Mouse (Mus musculus): ENCODE measurements at regions not wholly inside any gene's neighbourhood (a gene's known extent, or its start where the extent isn't known, plus 50 kb on each side); places are given as distances from the start of the nearest gene placed in this dataset.

DNA sequence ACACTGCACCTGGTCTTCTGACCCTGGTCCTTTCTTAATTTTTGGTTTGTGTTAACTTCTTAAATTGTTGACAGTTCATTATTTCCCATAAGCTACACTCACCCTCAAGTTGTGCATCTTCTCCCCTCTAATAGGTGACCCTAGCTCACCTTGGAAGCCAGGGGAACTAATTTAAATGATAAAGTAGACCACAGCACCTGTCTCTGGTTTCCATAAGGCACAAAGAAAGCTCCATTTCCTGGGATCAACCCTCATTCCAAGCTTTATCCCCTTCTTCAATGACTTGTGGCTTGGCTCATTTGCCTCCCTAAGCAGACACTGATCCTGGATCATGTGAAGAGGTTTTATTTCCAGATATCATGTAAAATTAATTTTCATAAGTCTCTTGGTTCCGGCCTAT lies 276.1 kb upstream of the Tle4 start:
- H3K36me3 ChIP-seq (ENCODE audit: insufficient read depth): no peaks in the 10 kb centered on the region
- DNase-seq: no peak
- WGBS: 94% methylated on average over 1 of the region's 1 CpGs
- no peak overlapping the region for H3K9ac ChIP-seq
- no peaks in the 10 kb centered on the region for H3K4me1 ChIP-seq (ENCODE audit: insufficient read depth)
- TF ChIP-seq CTCF (IDR thresholded peaks at IDR 0.05; ENCODE audit: low read depth): no peak
- no peak overlapping the region for H3K27ac ChIP-seq (ENCODE audit: low read depth, low read length)
- H3K4me3 ChIP-seq (ENCODE audit: low read depth, low read length): no peak overlapping the region
- H3K4me2 ChIP-seq (ENCODE audit: low read depth): no peak overlapping the region
- no peaks in the 10 kb centered on the region for H3K27me3 ChIP-seq (ENCODE audit: insufficient read depth, low read length)
- no peak for ATAC-seq
- no peaks in the 10 kb centered on the region for H3K9me3 ChIP-seq (ENCODE audit: low read length)

DNA sequence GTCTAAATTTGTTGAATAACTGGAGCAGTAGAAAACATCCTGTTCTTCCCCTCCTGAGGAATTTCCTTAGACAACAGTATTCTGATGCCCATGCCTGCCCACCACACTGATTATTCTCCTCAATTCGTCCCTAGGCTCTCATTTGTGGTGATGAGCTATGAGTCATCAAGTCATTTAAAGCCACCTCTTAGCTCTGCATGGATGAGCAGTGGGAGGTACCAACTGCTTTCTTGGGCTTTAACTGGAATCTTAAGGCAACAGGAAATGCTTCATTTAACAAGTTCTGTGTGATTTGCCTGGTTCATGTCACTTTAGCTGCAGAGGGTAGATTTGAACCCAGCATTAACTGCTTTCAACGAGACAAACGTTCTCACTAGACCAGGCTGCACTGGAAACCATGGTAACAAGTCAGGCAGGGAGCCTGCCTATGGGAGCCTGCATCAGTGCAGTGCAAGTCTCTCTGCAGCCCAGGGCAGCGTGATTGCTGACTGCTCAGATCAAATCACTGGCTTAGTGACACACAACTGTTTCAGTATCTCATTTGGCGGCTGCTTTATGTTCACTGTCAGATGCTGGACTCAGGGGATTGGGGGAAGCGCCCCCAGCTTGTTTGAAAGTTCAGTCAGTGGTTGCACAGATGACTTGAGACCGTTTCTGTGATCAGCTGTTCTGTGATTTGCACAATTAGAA lies 273.5 kb upstream of the Tle4 start:
- ATAC-seq (peak; percentile 97), DNase-seq (peak; percentile 63)
- Histone ChIP-seq H3K9me3 (ENCODE audit: low read length) (no peaks in the 10 kb centered on the region), H3K4me2 (ENCODE audit: low read depth) (no peak overlapping the region), H3K27me3 (ENCODE audit: insufficient read depth, low read length) (no peaks in the 10 kb centered on the region), H3K4me3 (ENCODE audit: low read depth, low read length) (no peak overlapping the region), H3K4me1 (ENCODE audit: insufficient read depth) (no peaks in the 10 kb centered on the region), H3K27ac (ENCODE audit: low read depth, low read length) (no peak overlapping the region), H3K36me3 (ENCODE audit: insufficient read depth) (no peaks in the 10 kb centered on the region), H3K9ac (no peak overlapping the region)
- no peak for TF ChIP-seq CTCF (IDR thresholded peaks at IDR 0.05; ENCODE audit: low read depth)
- 10% methylated on average over 7 of the region's 7 CpGs for WGBS

DNA sequence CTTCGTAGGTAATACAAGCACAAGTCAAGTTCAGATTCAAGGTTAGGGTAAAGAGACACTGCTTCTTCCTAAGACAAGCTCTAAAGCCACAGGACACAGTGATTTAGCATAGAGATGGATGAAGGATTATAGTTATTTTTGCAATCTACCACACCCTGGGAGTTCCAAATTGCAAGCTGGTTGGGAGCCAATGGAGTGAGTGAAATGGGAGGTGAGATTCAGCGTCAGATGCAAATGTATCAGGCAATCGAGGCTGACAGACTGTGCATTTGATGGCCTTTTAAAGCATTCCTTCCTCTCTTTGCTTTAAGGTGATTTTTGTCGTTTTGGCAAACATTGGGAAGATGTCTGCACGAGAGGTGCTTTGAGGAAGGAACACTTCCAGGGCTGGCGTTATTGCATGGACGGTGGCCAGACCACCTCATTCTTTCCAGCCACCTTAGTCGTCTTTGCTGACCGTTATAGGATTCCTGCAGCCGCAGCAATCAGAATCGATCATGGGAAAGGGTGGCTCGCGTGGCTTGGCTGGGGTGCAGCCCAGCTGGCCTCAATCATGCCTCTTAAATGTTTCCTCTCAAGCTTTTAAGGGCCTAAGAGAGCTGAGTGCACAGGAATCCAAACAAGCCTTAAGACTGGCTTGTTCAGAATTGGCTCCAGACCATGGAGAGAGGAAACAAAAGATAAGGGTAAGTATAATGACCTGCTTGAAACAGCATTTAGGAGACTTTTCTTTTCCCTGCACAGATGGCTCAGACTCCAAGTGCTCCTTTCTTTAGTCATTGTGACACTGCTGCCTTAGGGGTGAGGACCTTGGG lies 265.0 kb upstream of the Tle4 start:
- H3K9me3 ChIP-seq (ENCODE audit: low read length): no peaks in the 10 kb centered on the region
- no peak for TF ChIP-seq CTCF (IDR thresholded peaks at IDR 0.05; ENCODE audit: low read depth)
- H3K27ac ChIP-seq (ENCODE audit: low read depth, low read length): no peak overlapping the region
- no peak overlapping the region for H3K4me2 ChIP-seq (ENCODE audit: low read depth)
- no peaks in the 10 kb centered on the region; the same call in 1 of the 2 replicates for H3K4me1 ChIP-seq (ENCODE audit: insufficient read depth)
- ATAC-seq (no peak), DNase-seq (no peak)
- WGBS: 16% methylated on average over 13 of the region's 13 CpGs
- H3K36me3 ChIP-seq (ENCODE audit: insufficient read depth): no peaks in the 10 kb centered on the region
- H3K4me3 ChIP-seq (ENCODE audit: low read depth, low read length): no peak overlapping the region
- no peak overlapping the region for H3K9ac ChIP-seq
- H3K27me3 ChIP-seq (ENCODE audit: insufficient read depth, low read length): no peaks in the 10 kb centered on the region

DNA sequence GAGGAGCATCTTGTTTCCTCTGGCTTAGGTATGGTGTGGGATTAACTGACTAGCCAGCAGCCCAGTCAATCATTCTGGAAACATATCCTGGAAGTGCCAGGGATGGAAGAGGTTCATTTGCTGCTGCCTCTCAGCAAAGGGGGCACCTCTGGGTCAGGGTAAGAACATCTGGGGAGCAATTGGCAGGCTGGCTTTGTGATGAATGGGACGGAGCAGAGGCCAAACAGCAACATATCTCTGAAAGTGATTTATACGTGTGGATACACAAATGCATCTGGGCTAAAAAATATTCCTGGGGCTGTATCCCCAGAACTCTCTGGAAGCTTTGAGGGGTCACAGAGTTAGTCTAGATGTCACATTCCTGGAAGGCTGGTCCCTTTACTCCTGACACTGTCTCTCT lies 257.2 kb upstream of the Tle4 start:
- H3K4me3 ChIP-seq (ENCODE audit: low read depth, low read length): no peak overlapping the region
- H3K36me3 ChIP-seq (ENCODE audit: insufficient read depth): no peaks in the 10 kb centered on the region
- ATAC-seq (no peak), DNase-seq (no peak)
- H3K9me3 ChIP-seq (ENCODE audit: low read length): no peaks in the 10 kb centered on the region
- H3K4me1 ChIP-seq (ENCODE audit: insufficient read depth): no peaks in the 10 kb centered on the region
- H3K4me2 ChIP-seq (ENCODE audit: low read depth): no peak overlapping the region
- H3K9ac ChIP-seq: no peak overlapping the region
- no peak for TF ChIP-seq CTCF (IDR thresholded peaks at IDR 0.05; ENCODE audit: low read depth)
- no peaks in the 10 kb centered on the region for H3K27me3 ChIP-seq (ENCODE audit: insufficient read depth, low read length)
- 85% methylated on average over 2 of the region's 2 CpGs for WGBS
- H3K27ac ChIP-seq (ENCODE audit: low read depth, low read length): no peak overlapping the region

- WGBS: 90% methylated on average over 4 of the region's 4 CpGs
- no peak overlapping the region for H3K4me3 ChIP-seq (ENCODE audit: low read depth, low read length)
- no peak overlapping the region for H3K27ac ChIP-seq (ENCODE audit: low read depth, low read length)
- H3K4me1 ChIP-seq (ENCODE audit: insufficient read depth): no peaks in the 10 kb centered on the region
- DNase-seq (no peak), ATAC-seq (no peak)
- no peak overlapping the region for H3K4me2 ChIP-seq (ENCODE audit: low read depth)
- H3K9me3 ChIP-seq (ENCODE audit: low read length): no peaks in the 10 kb centered on the region
- no peaks in the 10 kb centered on the region for H3K36me3 ChIP-seq (ENCODE audit: insufficient read depth)
- no peak for TF ChIP-seq CTCF (IDR thresholded peaks at IDR 0.05; ENCODE audit: low read depth)
- H3K27me3 ChIP-seq (ENCODE audit: insufficient read depth, low read length): no peaks in the 10 kb centered on the region
- no peak overlapping the region for H3K9ac ChIP-seq
Measured at GRCm38 (mm10) chr19:14853416-14853815, 255.6 kb upstream of the Tle4 start.

DNA sequence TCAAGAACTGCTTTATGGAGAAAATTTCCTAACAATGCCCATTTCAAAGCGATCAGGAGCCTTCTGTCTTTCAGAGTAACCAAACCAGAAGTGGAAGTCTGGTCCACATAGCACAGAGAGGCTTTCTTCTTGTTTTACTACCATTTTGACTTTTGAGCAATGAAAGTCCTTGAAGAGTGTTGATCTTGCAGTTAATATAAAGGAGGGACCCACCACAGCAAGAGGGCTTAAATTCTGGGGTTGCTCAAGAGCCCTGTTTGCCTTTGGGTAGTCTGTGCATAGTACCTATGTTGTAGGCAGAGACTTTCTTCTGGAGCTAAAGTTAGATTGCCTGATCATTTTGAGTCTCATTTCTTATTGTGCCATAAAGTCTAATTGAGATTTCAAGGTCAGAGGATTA lies 251.7 kb upstream of the Tle4 start:
- Histone ChIP-seq H3K4me2 (ENCODE audit: low read depth) (no peak overlapping the region), H3K4me1 (ENCODE audit: insufficient read depth) (no peaks in the 10 kb centered on the region), H3K36me3 (ENCODE audit: insufficient read depth) (no peaks in the 10 kb centered on the region), H3K9me3 (ENCODE audit: low read length) (no peaks in the 10 kb centered on the region), H3K27ac (ENCODE audit: low read depth, low read length) (no peak overlapping the region), H3K27me3 (ENCODE audit: insufficient read depth, low read length) (no peaks in the 10 kb centered on the region), H3K4me3 (ENCODE audit: low read depth, low read length) (no peak overlapping the region), H3K9ac (no peak overlapping the region)
- no peak for TF ChIP-seq CTCF (IDR thresholded peaks at IDR 0.05; ENCODE audit: low read depth)
- DNase-seq (no peak), ATAC-seq (no peak)
- 79% methylated on average over 1 of the region's 1 CpGs for WGBS

GRCm38 (mm10) chr19:14847120-14847519 lies 249.3 kb upstream of the Tle4 start:
- Histone ChIP-seq H3K36me3 (ENCODE audit: insufficient read depth) (no peaks in the 10 kb centered on the region), H3K27me3 (ENCODE audit: insufficient read depth, low read length) (no peaks in the 10 kb centered on the region), H3K4me2 (ENCODE audit: low read depth) (no peak overlapping the region), H3K9me3 (ENCODE audit: low read length) (no peaks in the 10 kb centered on the region), H3K9ac (no peak overlapping the region), H3K27ac (ENCODE audit: low read depth, low read length) (no peak overlapping the region), H3K4me3 (ENCODE audit: low read depth, low read length) (no peak overlapping the region), H3K4me1 (ENCODE audit: insufficient read depth) (no peaks in the 10 kb centered on the region)
- no peak for TF ChIP-seq CTCF (IDR thresholded peaks at IDR 0.05; ENCODE audit: low read depth)
- ATAC-seq (no peak), DNase-seq (no peak)
- 15% methylated on average over 4 of the region's 4 CpGs for WGBS
